In the genomic region with DNA sequence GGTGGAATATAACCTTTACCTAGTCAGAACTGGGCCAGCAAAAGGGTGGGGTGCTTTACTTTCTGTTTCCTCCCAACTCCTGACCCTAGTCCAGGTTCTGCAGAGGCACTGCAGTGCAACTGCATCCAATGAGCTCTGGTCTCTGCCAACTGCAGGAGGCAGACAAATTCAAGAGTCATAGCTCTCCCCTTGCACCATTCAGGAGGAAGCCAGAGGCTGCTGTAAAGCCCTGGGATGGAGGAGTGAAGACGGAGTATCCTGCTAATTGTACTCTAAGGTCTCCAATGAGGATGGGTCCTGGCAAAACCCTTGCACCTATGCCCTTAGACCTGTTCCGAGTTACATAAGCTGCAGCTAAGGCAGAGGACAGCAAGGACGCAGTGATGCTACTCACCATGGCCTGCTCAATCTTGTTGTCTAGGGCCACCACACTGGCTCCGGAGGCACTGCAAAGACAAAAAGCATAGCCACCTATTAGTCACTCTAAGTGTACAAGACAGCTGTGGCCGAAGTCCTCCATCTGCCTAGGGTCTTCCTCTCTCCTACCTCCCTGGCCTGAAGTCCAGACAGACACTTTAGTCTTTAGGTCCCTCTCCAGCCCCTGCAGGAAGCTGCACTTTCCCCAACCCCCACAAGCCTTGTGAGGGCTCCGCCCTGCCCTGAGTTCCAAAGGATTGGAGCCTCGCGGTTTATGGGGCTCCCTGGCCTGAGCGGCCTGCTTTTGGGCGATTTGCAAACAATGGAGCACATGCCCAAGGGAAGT, we compare ENCODE assay signal across 8 mouse cellular contexts. TPM values are rescaled to one million over a fixed set of nuclear protein-coding genes. Genes with fewer than 3 reads are reported as not detected.
DNase-seq lines count a peak whose midpoint lies in the region; ATAC-seq and TF ChIP-seq lines count a peak whose summit lies in the region.

No protein-coding gene starts in this region.

- H3K9ac ChIP-seq in forebrain, embryonic 14.5 days (ENCODE audit: low read length), result peak overlapping the region; percentile 70
- peak overlapping the region; percentile 55 for H3K9ac ChIP-seq in intestine, embryonic 15.5 days
- peak overlapping the region; percentile 72 for H3K9ac ChIP-seq in liver, embryonic 14.5 days (replicated peaks)
- H3K9ac ChIP-seq in neural tube, embryonic 13.5 days, result peak overlapping the region; percentile 74

- peak in 1 of 2 experiments; percentile 23 for DNase-seq in left cerebral cortex, adult 2 months (ENCODE audit: extremely low spot score in 1 of 2, low spot score in 2 of 2)
- no peak for DNase-seq in left cerebral cortex, adult 11 months (ENCODE audit: low spot score)
- peak; percentile 58 for DNase-seq in cerebellum, adult 18-20 months
- DNase-seq in forebrain, embryonic 14.5 days (ENCODE audit: low spot score), result peak; percentile 16
- no peak for DNase-seq in liver, embryonic 14.5 days (ENCODE audit: low read depth in 3 of 3, low spot score in 3 of 3)

- ATAC-seq in forebrain, embryonic 14.5 days, result peak; percentile 54
- ATAC-seq in intestine, embryonic 15.5 days, result peak; percentile 42
- ATAC-seq in liver, embryonic 14.5 days (ENCODE audit: insufficient read depth), result peak; percentile 34; the same call in 1 of the 2 replicates
- ATAC-seq in neural tube, embryonic 13.5 days (ENCODE audit: low read depth), result peak; percentile 68
- ATAC-seq in inflammation-experienced regulatory T-cells, adult 6 months, result no peak

- no peaks in the 10 kb centered on the region for H3K27me3 ChIP-seq in forebrain, embryonic 14.5 days (replicated peaks; ENCODE audit: control insufficient read depth, insufficient read depth, low read length)
- H3K27me3 ChIP-seq in intestine, embryonic 15.5 days (replicated peaks), result no peaks in the 10 kb centered on the region; the same call in 1 of the 2 replicates
- H3K27me3 ChIP-seq in liver, embryonic 14.5 days (ENCODE audit: control insufficient read depth, insufficient read depth, low read length), result no peaks in the 10 kb centered on the region
- H3K27me3 ChIP-seq in neural tube, embryonic 13.5 days, result peaks cover 74% of the 10 kb centered on the region

- TF ChIP-seq EP300 in liver, embryonic 14.5 days (IDR thresholded peaks at IDR 0.05; ENCODE audit: low read depth), result no peak

- WGBS in forebrain, embryonic 14.5 days, result 34% methylated on average over 10 of the region's 10 CpGs
- 18% methylated on average over 10 of the region's 10 CpGs for WGBS in intestine, embryonic 15.5 days
- WGBS in liver, embryonic 14.5 days (ENCODE audit: insufficient replicate concordance), result 14% methylated on average over 10 of the region's 10 CpGs
- WGBS in neural tube, embryonic 13.5 days, result 18% methylated on average over 10 of the region's 10 CpGs

- peak overlapping the region; percentile 93 for H3K27ac ChIP-seq in left cerebral cortex, adult 2 months
- H3K27ac ChIP-seq in forebrain, embryonic 14.5 days (ENCODE audit: low read depth, low read length), result peak overlapping the region; percentile 65; the same call in 1 of the 2 replicates
- H3K27ac ChIP-seq in intestine, embryonic 15.5 days, result peak overlapping the region; percentile 80
- H3K27ac ChIP-seq in liver, embryonic 14.5 days, result no peak overlapping the region
- H3K27ac ChIP-seq in neural tube, embryonic 13.5 days (replicated peaks), result peak overlapping the region; percentile 84

- TF ChIP-seq CTCF in left cerebral cortex, adult 2 months (IDR thresholded peaks at IDR 0.05), result no peak
- TF ChIP-seq CTCF in liver, embryonic 14.5 days (IDR thresholded peaks at IDR 0.05; ENCODE audit: low read depth), result no peak

- H3K4me1 ChIP-seq in forebrain, embryonic 14.5 days (ENCODE audit: control insufficient read depth, insufficient read depth, low read length), result no peaks in the 10 kb centered on the region
- 0 out of 2 replicates have a peak, but pooled peaks cover 2% of the 10 kb centered on the region for H3K4me1 ChIP-seq in intestine, embryonic 15.5 days (replicated peaks)
- peaks cover 0 to 15% of the 10 kb centered on the region in 2 experiments; a peak in 2 of 4 replicates for H3K4me1 ChIP-seq in liver, embryonic 14.5 days (replicated peaks; ENCODE audit: control insufficient read depth in 2 of 2, insufficient read depth in 2 of 2, low read length in 1 of 2)
- H3K4me1 ChIP-seq in neural tube, embryonic 13.5 days (replicated peaks), result peaks cover 13% of the 10 kb centered on the region

- no peaks in the 10 kb centered on the region for H3K9me3 ChIP-seq in forebrain, embryonic 14.5 days (replicated peaks; ENCODE audit: control insufficient read depth, low read length)
- H3K9me3 ChIP-seq in intestine, embryonic 15.5 days, result no peaks in the 10 kb centered on the region
- H3K9me3 ChIP-seq in liver, embryonic 14.5 days (ENCODE audit: control insufficient read depth, low read length), result no peaks in the 10 kb centered on the region
- no peaks in the 10 kb centered on the region for H3K9me3 ChIP-seq in neural tube, embryonic 13.5 days

- H3K36me3 ChIP-seq in forebrain, embryonic 14.5 days (ENCODE audit: control insufficient read depth, insufficient read depth, low read length), result no peaks in the 10 kb centered on the region
- no peaks in the 10 kb centered on the region for H3K36me3 ChIP-seq in intestine, embryonic 15.5 days
- H3K36me3 ChIP-seq in liver, embryonic 14.5 days (replicated peaks; ENCODE audit: control insufficient read depth, insufficient read depth, low read depth), result no peaks in the 10 kb centered on the region
- H3K36me3 ChIP-seq in neural tube, embryonic 13.5 days, result no peaks in the 10 kb centered on the region

- H3K4me2 ChIP-seq in forebrain, embryonic 14.5 days (ENCODE audit: low read length), result peak overlapping the region; percentile 59
- peak overlapping the region; percentile 61 for H3K4me2 ChIP-seq in intestine, embryonic 15.5 days (replicated peaks)
- H3K4me2 ChIP-seq in liver, embryonic 14.5 days (ENCODE audit: low read depth), result peak overlapping the region; percentile 83
- H3K4me2 ChIP-seq in neural tube, embryonic 13.5 days, result peak overlapping the region; percentile 65

- intact Hi-C loops in left cerebral cortex, adult 2 months (cut with DNase I), result loop anchor here (2.0 to 10.0 kb wide), 2 partner anchors 31 to 47 kb away; no protein-coding TSS in a partner anchor

- peak overlapping the region; percentile 62 for H3K4me3 ChIP-seq in left cerebral cortex, adult 2 months
- H3K4me3 ChIP-seq in forebrain, embryonic 14.5 days (ENCODE audit: low read depth, low read length), result peak overlapping the region; percentile 39
- H3K4me3 ChIP-seq in intestine, embryonic 15.5 days (replicated peaks), result peak overlapping the region; percentile 44
- H3K4me3 ChIP-seq in liver, embryonic 14.5 days (ENCODE audit: insufficient read depth in 1 of 2, low read depth in 2 of 2, low read length in 2 of 2), result peak overlapping the region; percentile 61 to 66
- H3K4me3 ChIP-seq in neural tube, embryonic 13.5 days, result peak overlapping the region; percentile 47

RNA-seq across cellular contexts. Expression of a gene that starts 58.6 kb away (rescaled TPM):
- 100 to 1,000 TPM; 121 to 145 TPM for total RNA-seq in left cerebral cortex, adult 2 months (2021)
- polyA plus RNA-seq in forebrain, embryonic 14.5 days (2014; fragmentation: Nextera tagmentation; extraction: Ambion mirVana), result 103 and 109 TPM in 2 replicates
- polyA plus RNA-seq in intestine, embryonic 15.5 days (2015; fragmentation: Nextera tagmentation; extraction: Ambion mirVana), result 61.8 and 65.6 TPM in 2 replicates
- polyA plus RNA-seq in liver, embryonic 14.5 days (2012; rRNA removed), result 4.3 and 5.1 TPM in 2 replicates
- 10.6 TPM in 2 replicates for polyA plus RNA-seq in liver, embryonic 14.5 days (2014; fragmentation: Nextera tagmentation; extraction: Ambion mirVana)
- polyA plus RNA-seq in neural tube, embryonic 13.5 days (2015; fragmentation: Nextera tagmentation; extraction: Ambion mirVana), result 135 and 143 TPM in 2 replicates
- 100 to 1,000 TPM; 154 to 316 (median 209) TPM for polyA plus RNA-seq in inflammation-experienced regulatory T-cells, adult 6 months (2017; shearing (Covaris generic))

Comparison
In these comparisons a context has a peak if more than half of its experiments do, and no peak if none do; other contexts are left out.
1. DNase-seq: peak in cerebellum, adult 18-20 months (2 of 2) and forebrain, embryonic 14.5 days (single experiment); none in left cerebral cortex, adult 11 months (single experiment) and liver, embryonic 14.5 days (0 of 3).
2. Peak in every context shown above with its lines, with median percentiles within 50 percentile points of each other: H3K4me3 ChIP-seq, H3K4me2 ChIP-seq and H3K9ac ChIP-seq.